Mouse (Mus musculus): ENCODE results near the gene Rfk.

Rfk gene

DNA sequence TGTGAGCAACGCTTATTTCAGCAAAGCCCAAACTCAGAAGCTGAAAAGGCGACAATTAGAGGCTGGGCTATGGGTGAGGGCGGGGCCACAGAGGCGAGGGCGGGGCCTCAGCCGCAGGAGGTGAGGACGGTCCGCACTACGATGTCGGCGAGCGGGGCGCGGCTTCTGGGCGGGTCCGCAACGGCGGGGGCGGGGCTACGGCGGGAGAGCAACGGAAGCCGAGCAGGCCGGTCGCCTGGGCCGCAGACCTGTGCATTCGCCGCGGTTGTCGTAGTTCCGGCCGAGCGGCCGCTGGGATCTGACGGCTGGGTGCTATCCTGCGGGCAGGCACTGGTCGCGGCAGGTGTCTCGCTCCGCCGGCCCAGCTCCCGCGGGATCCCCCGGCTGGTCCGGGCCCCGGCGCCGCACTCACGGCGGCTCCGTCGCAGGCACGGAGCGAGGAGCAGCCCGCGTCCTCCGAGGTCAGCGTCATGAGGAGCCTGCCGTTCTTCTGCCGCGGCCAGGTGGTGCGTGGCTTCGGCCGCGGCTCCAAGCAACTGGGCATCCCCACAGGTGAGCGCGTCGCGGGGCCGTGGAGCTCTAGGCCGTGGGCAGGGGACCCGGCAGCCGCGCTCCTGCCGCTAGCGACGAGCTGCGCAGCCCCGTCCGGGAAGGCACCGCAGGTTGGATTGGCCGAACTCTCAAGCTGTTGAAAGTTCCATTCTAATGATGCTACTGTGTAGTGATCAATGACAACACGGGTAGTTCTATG is at the start of gene Rfk:
Gene Rfk, plus strand, starts transcription at position 203 of the 751 bp plus-strand sequence.
- in situ Hi-C loops (cut with MboI; ENCODE audit: low pct_unique_long_range_greater_than_20kb in 1 of 2, low sequenced_read_pairs in 2 of 2, unreplicated experiment in 1 of 2): no loop called here

DNA sequence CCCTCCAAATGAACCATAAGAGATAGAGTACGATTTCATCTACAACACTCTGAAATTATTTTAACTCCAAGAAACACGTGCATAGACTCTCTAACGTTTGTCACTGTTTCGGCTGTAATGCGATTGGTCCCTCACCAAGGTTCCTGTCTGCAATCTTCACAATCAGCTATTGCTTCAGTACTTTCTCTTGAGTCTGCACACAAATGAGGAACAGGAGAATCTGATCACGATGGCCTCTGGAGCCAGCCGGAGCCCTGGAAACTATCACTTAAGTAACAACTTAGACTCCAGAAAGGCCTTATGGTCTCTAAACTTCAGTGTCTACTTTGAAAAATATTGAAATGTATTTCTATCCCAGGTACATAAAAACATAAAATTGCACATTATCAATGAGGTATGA is 49.0 kb upstream of the Rfk start:
- in situ Hi-C loops (cut with MboI; ENCODE audit: low pct_unique_long_range_greater_than_20kb in 1 of 2, low sequenced_read_pairs in 2 of 2, unreplicated experiment in 1 of 2): no loop called here

DNA sequence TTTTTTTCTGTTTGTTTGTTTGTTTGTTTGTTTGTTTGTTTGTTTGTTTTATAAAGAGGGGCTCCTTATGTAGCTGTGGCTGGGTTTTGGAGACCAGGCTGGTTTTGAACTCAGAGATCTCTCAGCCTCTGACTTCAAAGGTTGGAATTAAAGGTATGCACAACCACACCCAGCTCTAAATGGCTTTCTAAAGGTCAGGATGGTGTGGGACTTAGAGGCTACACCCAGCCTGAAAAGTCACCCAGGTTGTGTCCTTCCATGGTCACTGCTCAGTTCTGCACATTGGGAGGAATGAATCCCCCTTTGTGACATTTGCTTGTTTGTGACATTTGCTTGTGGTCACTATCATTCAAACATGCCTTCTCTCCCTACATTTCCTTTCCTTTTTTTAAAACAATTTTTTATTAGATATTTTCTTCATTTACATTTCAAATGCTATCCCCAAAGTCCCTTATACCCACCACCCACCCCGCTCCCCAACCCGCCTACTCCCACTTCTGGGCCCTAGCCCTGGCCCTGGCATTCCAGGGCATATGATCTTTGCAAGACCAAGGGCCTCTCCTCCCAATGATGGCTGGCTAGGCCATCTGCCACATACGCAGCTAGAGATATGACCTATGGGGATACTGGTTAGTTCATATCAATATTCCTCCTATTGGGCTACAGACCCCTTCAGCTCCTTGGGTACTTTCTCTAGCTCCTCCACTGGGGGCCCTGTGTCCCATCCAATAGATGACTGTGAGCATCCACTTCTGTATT is 46.9 kb upstream of the Rfk start:
- in situ Hi-C loops (cut with MboI; ENCODE audit: low pct_unique_long_range_greater_than_20kb in 1 of 2, low sequenced_read_pairs in 2 of 2, unreplicated experiment in 1 of 2): no loop called here

GRCm38 (mm10) chr19:17347852-17348251 is 46.0 kb upstream of the Rfk start:
- in situ Hi-C loops (cut with MboI; ENCODE audit: low pct_unique_long_range_greater_than_20kb in 1 of 2, low sequenced_read_pairs in 2 of 2, unreplicated experiment in 1 of 2): no loop called here

GRCm38 (mm10) chr19:17353727-17354126 is 40.1 kb upstream of the Rfk start:
- in situ Hi-C loops (cut with MboI; ENCODE audit: low pct_unique_long_range_greater_than_20kb in 1 of 2, low sequenced_read_pairs in 2 of 2, unreplicated experiment in 1 of 2): no loop called here

GRCm38 (mm10) chr19:17354362-17354761 is 39.5 kb upstream of the Rfk start:
- in situ Hi-C loops (cut with MboI; ENCODE audit: low pct_unique_long_range_greater_than_20kb in 1 of 2, low sequenced_read_pairs in 2 of 2, unreplicated experiment in 1 of 2): no loop called here

GRCm38 (mm10) chr19:17354797-17355196 is 39.0 kb upstream of the Rfk start:
- in situ Hi-C loops (cut with MboI; ENCODE audit: low pct_unique_long_range_greater_than_20kb in 1 of 2, low sequenced_read_pairs in 2 of 2, unreplicated experiment in 1 of 2): no loop called here

- in situ Hi-C loops (cut with MboI; ENCODE audit: low pct_unique_long_range_greater_than_20kb in 1 of 2, low sequenced_read_pairs in 2 of 2, unreplicated experiment in 1 of 2): no loop called here
Observed at GRCm38 (mm10) chr19:17355361-17355760, 38.5 kb upstream of the Rfk start.

DNA sequence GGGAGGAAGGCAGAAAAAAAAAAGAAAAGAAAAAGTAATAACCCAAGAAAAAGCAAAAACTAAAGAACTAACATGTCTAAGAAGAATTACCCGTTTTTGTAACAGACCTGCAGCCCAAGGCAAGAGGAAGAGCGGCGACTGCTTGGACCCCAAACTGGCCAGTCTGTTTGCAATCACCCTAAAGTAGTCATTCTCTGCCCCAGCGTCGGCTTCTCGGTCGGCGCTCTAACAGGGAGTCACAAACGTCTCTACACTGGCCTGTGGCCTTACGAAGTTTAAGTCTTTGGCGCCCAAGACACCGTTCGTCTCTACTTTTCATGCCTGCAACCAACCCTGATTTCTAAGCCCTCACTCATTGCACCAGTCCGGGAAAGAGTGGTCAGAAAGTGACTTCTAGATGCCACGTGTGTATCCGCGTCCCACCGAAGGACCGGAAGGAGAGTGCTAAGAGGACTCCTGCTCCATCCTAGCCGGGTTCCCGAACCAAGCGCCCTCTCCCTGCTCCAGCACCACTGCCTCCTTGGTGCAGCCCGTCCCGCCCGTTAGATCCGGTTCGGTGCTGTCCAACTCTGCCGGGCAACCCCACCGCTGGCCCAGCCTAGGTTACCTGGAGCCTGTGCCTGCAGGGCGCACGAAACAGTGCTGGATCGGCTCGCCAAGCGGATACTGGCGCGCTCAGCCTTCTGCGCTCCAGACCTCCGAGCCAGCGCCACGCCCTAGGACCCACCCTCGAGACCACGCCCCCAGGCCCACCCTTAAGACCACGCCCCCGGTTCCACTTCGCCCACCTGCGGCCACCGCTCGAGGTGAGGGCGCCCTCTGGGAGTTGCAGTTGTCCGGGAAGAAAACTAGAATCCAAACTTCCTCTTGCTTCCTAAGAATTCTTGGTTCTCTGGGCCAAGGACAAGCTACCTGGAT is 37.6 kb upstream of the Rfk start:
- in situ Hi-C loops (cut with MboI; ENCODE audit: low pct_unique_long_range_greater_than_20kb in 1 of 2, low sequenced_read_pairs in 2 of 2, unreplicated experiment in 1 of 2): no loop called here

- in situ Hi-C loops (cut with MboI; ENCODE audit: low pct_unique_long_range_greater_than_20kb in 1 of 2, low sequenced_read_pairs in 2 of 2, unreplicated experiment in 1 of 2): no loop called here
Observed at GRCm38 (mm10) chr19:17356932-17357331, 36.9 kb upstream of the Rfk start.

DNA sequence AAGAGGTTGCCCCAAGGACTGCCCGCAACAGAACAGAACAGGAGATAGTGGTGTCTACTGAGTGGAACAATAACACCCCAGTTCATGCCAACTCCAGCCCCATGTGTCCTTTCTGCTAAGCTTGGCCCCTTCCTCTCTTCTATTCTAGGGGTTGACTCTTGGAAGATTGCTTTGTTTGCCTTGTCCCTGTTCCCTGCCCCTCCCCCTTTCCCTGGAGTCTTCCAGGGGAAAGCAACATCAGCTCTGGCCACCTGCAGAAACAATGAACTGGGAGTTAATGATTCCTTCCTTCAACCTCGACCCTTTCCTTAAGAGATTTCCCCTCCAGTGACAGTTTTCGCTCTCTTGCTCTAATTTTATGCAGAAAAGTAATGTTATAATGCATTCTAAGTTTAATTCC is 36.5 kb upstream of the Rfk start:
- in situ Hi-C loops (cut with MboI; ENCODE audit: low pct_unique_long_range_greater_than_20kb in 1 of 2, low sequenced_read_pairs in 2 of 2, unreplicated experiment in 1 of 2): no loop called here

DNA sequence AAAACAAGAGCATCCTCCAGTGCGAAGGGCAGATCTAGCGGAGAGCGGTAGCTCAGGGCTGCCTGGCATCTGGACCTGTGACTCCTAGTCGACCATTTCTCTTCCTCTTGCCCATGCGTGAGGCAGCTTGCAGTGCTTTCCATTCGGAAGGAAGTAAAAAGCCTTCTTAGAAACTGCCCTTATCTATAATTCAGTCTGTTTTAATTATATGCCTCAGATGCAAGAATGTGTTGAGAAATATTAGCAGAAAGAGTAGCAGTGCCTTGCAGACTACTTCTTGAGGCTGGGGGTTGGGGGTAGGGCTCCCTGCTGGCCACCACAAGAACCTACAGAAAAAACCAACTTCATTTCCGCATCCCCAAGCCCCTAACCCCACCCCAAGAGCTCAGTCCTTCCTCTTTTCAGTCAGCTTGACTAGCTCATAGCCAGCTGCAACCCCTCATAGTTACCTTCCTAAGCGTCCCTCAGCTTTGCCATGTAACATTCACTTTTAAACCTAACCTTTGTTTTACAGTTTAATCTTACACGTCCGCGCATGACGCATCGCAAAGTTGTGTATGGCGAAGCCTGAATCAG is 34.4 kb upstream of the Rfk start:
- in situ Hi-C loops (cut with MboI; ENCODE audit: low pct_unique_long_range_greater_than_20kb in 1 of 2, low sequenced_read_pairs in 2 of 2, unreplicated experiment in 1 of 2): no loop called here

GRCm38 (mm10) chr19:17361181-17361580 is 32.7 kb upstream of the Rfk start:
- in situ Hi-C loops (cut with MboI; ENCODE audit: low pct_unique_long_range_greater_than_20kb in 1 of 2, low sequenced_read_pairs in 2 of 2, unreplicated experiment in 1 of 2): loop anchor here in 1 of 2 experiments (5.0 kb wide), 1 partner anchor 239 kb away; no protein-coding TSS in a partner anchor

DNA sequence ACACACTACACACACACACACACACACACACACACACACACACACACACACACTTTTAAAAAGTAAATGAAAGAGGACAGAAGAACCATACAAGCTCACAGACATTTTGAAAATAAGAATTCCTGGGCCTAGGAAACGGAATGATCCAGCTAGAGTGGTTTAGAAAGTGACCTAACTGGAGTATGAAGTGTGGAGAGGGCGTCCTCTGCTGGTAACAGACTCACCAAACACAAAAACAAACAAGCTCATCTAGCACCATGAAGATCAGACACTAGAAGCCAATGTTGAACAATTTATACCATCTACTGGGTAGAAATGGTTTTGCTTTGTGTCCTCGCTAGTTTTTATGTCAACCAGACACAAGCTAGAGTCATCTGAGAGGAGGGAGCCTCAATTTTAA is 29.1 kb upstream of the Rfk start:
- in situ Hi-C loops (cut with MboI; ENCODE audit: low pct_unique_long_range_greater_than_20kb in 1 of 2, low sequenced_read_pairs in 2 of 2, unreplicated experiment in 1 of 2): loop anchor here in 1 of 2 experiments (5.0 kb wide), 1 partner anchor 242 kb away; no protein-coding TSS in a partner anchor

DNA sequence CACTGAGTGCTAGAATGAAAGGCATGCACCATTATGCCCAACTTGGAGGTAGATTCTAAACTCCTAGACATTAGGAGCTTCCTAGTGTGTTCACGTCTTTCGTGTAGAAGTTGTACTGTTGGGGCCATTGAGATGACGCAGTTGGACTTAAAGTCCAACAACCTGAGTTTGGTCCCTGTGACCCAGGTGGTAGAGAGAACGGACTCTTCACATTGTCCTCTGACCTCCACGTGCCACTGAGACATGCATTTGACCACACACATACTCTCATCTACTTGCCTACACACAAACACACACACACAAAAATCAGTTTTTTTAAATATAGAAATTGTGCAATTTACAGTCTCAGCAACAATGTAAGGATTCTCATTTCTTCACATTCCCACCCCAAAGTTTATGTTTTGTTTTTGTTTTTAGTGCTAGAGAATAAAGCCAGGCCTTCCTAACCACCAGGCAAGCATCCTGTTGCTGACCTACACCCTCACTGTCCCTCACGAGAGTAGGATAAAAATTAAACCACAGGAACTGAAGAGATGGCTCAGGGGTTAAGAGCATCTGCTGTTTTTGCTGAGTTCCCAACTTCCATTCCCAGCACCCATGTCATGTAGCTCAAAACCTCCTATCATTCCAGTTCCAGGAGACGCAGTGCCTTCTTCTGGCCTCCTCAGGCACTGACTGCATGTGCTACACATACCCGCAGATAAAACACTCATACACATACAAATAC is 27.3 kb upstream of the Rfk start:
- in situ Hi-C loops (cut with MboI; ENCODE audit: low pct_unique_long_range_greater_than_20kb in 1 of 2, low sequenced_read_pairs in 2 of 2, unreplicated experiment in 1 of 2): no loop called here

DNA sequence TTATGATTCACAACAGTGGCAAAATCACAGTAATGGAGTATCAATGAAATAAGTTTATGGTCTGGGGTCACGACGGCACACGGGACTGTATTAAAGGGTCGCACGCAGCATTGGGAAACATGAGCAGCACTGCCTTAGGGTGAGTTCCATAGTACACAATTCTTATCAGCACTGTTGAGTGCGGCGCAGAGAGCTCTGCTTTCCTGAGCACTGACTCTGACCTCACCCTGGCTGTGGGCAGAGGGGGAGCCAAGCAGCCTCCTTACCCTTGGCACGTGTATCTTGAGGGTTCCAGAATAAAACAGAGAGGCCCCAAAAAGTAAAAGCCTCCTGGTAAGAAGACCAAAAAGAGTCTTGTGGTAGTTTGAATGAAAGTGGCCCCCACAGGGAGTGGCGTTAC is 25.3 kb upstream of the Rfk start:
- in situ Hi-C loops (cut with MboI; ENCODE audit: low pct_unique_long_range_greater_than_20kb in 1 of 2, low sequenced_read_pairs in 2 of 2, unreplicated experiment in 1 of 2): no loop called here

DNA sequence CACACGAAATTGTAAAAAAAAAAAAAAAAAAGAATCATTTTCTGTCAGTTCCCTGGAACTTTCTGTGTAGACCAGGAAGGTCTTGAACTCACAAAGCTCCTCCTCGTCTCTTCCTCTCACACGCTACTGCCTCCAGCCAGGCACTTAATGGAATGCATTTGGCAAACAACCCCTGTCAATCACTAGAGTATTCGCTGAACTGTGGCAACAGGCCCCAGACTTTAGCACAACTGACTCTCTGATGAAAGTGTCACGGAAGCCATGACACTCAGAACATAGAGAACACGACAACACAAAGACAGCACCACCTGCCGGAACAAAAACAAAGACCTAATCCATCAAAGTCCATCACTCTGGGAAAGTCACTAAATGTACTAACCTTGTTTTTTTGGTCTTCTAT is 24.3 kb upstream of the Rfk start:
- in situ Hi-C loops (cut with MboI; ENCODE audit: low pct_unique_long_range_greater_than_20kb in 1 of 2, low sequenced_read_pairs in 2 of 2, unreplicated experiment in 1 of 2): no loop called here

DNA sequence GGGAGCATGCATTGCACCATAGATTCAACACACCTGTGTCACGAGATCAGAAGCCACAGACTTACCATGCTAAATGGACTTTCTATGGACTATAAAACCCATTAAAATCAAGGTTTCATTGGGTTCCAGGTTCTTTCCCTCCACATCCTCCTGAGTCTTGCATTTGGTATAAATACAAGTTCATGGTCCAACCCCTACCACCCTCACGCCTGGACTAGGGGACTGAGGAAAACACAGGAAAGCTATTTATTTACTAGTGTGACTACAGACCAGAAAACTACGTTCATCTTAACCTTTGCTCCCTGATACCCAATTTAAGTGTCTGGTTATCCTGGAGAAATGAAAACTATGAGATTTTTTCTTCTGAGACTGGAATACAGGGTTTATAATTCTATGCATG is 21.1 kb upstream of the Rfk start, which contains the start of gene Gcnt1:
Gene Gcnt1, minus strand, starts transcription at position 144 of the 400 bp plus-strand sequence.
- in situ Hi-C loops (cut with MboI; ENCODE audit: low pct_unique_long_range_greater_than_20kb in 1 of 2, low sequenced_read_pairs in 2 of 2, unreplicated experiment in 1 of 2): loop anchor here in 1 of 2 experiments (5.0 kb wide), 1 partner anchor 250 kb away; no protein-coding TSS in a partner anchor
